Mouse (Mus musculus) gastrocnemius, adult 8-10 months (tissue): Measurements from ENCODE around the gene Ppp1r14b. TPM values are rescaled to one million over a fixed set of nuclear protein-coding genes. Genes with fewer than 3 reads are reported as not detected.
A peak's percentile ranks its signal among the peaks of the same experiment; 100 is the strongest.

Experiments used
- DNase-seq, 2 experiments: peaks; one replicate each; pipeline ENCODE4 v3.0.0; 2022; ENCODE audit warnings: low spot score in 2 of 2
- total RNA-seq, 4 experiments: library from RNA; stranded (reverse); gene quantifications; 2 replicates each; pipeline ENCODE4 v1.2.4; 2022

The Ppp1r14b gene
- total RNA-seq, 4 experiments from 2014 or later = 144 to 194 (median 165) TPM

GRCm38 (mm10) chr19:6942764-6943163 lies 32.0 kb upstream of the Ppp1r14b start:
- DNase-seq = no peak

- no peak for DNase-seq
Observed at GRCm38 (mm10) chr19:6943709-6944108, 31.1 kb upstream of the Ppp1r14b start.

GRCm38 (mm10) chr19:6947742-6948141 lies 27.0 kb upstream of the Ppp1r14b start:
- no peak for DNase-seq

GRCm38 (mm10) chr19:6948186-6948585 lies 26.6 kb upstream of the Ppp1r14b start:
- no peak for DNase-seq

GRCm38 (mm10) chr19:6949532-6949931 lies 25.2 kb upstream of the Ppp1r14b start:
- no peak for DNase-seq

GRCm38 (mm10) chr19:6949951-6950350 lies 24.8 kb upstream of the Ppp1r14b start:
- no peak for DNase-seq

- no peak for DNase-seq
Observed at GRCm38 (mm10) chr19:6950613-6951153, 24.1 kb upstream of the Ppp1r14b start.

GRCm38 (mm10) chr19:6951381-6951968 lies 23.3 kb upstream of the Ppp1r14b start:
- peak; percentile 92 to 93 for DNase-seq

- peak; percentile 86 to 88 for DNase-seq
Observed at GRCm38 (mm10) chr19:6951994-6952711, 22.6 kb upstream of the Ppp1r14b start.

- no peak for DNase-seq
Observed at GRCm38 (mm10) chr19:6952712-6953037, 22.1 kb upstream of the Ppp1r14b start.

- DNase-seq = no peak
Observed at GRCm38 (mm10) chr19:6954046-6954445, 20.7 kb upstream of the Ppp1r14b start.

- DNase-seq = no peak
Observed at GRCm38 (mm10) chr19:6955424-6955823, 19.3 kb upstream of the Ppp1r14b start.

- DNase-seq = no peak
Observed at GRCm38 (mm10) chr19:6956461-6956860, 18.3 kb upstream of the Ppp1r14b start.

GRCm38 (mm10) chr19:6968491-6969271 lies 6.1 kb upstream of the Ppp1r14b start:
- no peak for DNase-seq

- DNase-seq = no peak
Observed at GRCm38 (mm10) chr19:6969291-6969664, 5.5 kb upstream of the Ppp1r14b start.

GRCm38 (mm10) chr19:6969665-6970381 lies 4.9 kb upstream of the Ppp1r14b start:
- peak; percentile 59 to 67 for DNase-seq

GRCm38 (mm10) chr19:6970460-6971085 lies 4.2 kb upstream of the Ppp1r14b start:
- DNase-seq = no peak

- DNase-seq = no peak
Observed at GRCm38 (mm10) chr19:6971644-6972043, 3.1 kb upstream of the Ppp1r14b start.

GRCm38 (mm10) chr19:6972247-6972917 lies 2.4 kb upstream of the Ppp1r14b start:
- no peak for DNase-seq

GRCm38 (mm10) chr19:6973581-6974190 lies 1.1 kb upstream of the Ppp1r14b start:
- no peak for DNase-seq
